Mouse (Mus musculus) kidney, postnatal 0 days (tissue): Measurements from ENCODE around the gene Rbm12. TPM values are rescaled to one million over a fixed set of nuclear protein-coding genes. Genes with fewer than 3 reads are reported as not detected.

Experiments
- ATAC-seq: fragments of 200-750 bp; cut with Nextera tagmentation; replicated peaks from 2 replicates; pipeline ENCODE4 v1.8.0; 2017; ENCODE audit warnings: low read depth, moderate number of reproducible peaks, moderate TSS enrichment, moderate library complexity; ENCODE audit not compliant: low FRiP score
- DNase-seq: peaks from one replicate; pipeline ENCODE4 v3.0.0-alpha.2; 2016; ENCODE audit warnings: low spot score
- H3K27ac ChIP-seq: fragments of 300-500 bp; sonication (generic); 2 replicates; pipeline ENCODE4 v1.5.1; 2014; ENCODE audit warnings: mild to moderate bottlenecking
- H3K27me3 ChIP-seq: fragments of 300-500 bp; sonication (generic); 2 replicates; pipeline ENCODE4 v1.6.1; 2014; ENCODE audit warnings: low read length, mixed read lengths; ENCODE audit not compliant: insufficient read depth
- H3K36me3 ChIP-seq: fragments of 300-500 bp; sonication (generic); 2 replicates; pipeline ENCODE4 v1.6.1; 2014; ENCODE audit warnings: low read length, mixed read lengths; ENCODE audit not compliant: insufficient read depth
- H3K4me1 ChIP-seq: fragments of 300-500 bp; sonication (generic); replicated peaks from 2 replicates; pipeline ENCODE4 v1.6.1; 2014; ENCODE audit warnings: antibody characterized with exemption, low read length, mixed read lengths; ENCODE audit not compliant: insufficient read depth
- H3K4me2 ChIP-seq: fragments of 300-500 bp; sonication (generic); 2 replicates; pipeline ENCODE4 v1.6.1; 2014; ENCODE audit warnings: mild to moderate bottlenecking, low read length, moderate library complexity, mixed read lengths
- H3K4me3 ChIP-seq: fragments of 300-500 bp; sonication (generic); replicated peaks from 2 replicates; pipeline ENCODE4 v1.5.1; 2014; ENCODE audit warnings: low read depth, low read length
- H3K9ac ChIP-seq: fragments of 300-500 bp; sonication (generic); 2 replicates; pipeline ENCODE4 v1.6.1; 2014; ENCODE audit warnings: low read depth, low read length
- H3K9me3 ChIP-seq: fragments of 300-500 bp; sonication (generic); replicated peaks from 2 replicates; pipeline ENCODE4 v1.6.1; 2016; ENCODE audit warnings: low read length, inconsistent platforms, mixed read lengths
- CTCF ChIP-seq: IDR thresholded peaks from 2 replicates; pipeline ENCODE4 v1.5.1; 2016; ENCODE audit warnings: antibody characterized with exemption, low read depth, mild to moderate bottlenecking, moderate library complexity
- WGBS: fragments of 180-500 bp; shearing (Covaris S2); extraction: QIAGEN DNeasy Blood & Tissue Kit; methylation state at CpG from one replicate; pipeline ENCODE4 v1.1.7; 2014; 5-methylcytosine and 5-hydroxymethylcytosine counted together
- polyA plus RNA-seq: library from polyadenylated mRNA; unstranded; fragments of >200 nt; fragmentation: Nextera tagmentation; extraction: Ambion mirVana; gene quantifications from 2 replicates; pipeline ENCODE4 v1.2.1, GENCODE M21; 2015

Gene Rbm12
- polyA plus RNA-seq, 1 experiment from 2014 or later: 17.6 TPM

GRCm38 (mm10) chr2:156087391-156088110 lies 24.2 kb downstream of the Rbm12 start:
- H3K9ac ChIP-seq: no peak overlapping the region
- WGBS: 88% methylated on average over 7 of the region's 7 CpGs
- H3K27ac ChIP-seq: no peak overlapping the region

GRCm38 (mm10) chr2:156084541-156084940 lies 27.2 kb downstream of the Rbm12 start:
- Histone ChIP-seq H3K36me3 (no peaks in the 10 kb centered on the region), H3K9me3 (no peaks in the 10 kb centered on the region), H3K4me3 (no peak overlapping the region), H3K4me1 (no peaks in the 10 kb centered on the region), H3K4me2 (no peak overlapping the region), H3K27me3 (no peaks in the 10 kb centered on the region), H3K27ac (no peak overlapping the region), H3K9ac (no peak overlapping the region)
- no peak for DNase-seq
- no peak for TF ChIP-seq CTCF
- ATAC-seq: no peak
- WGBS: 81% methylated on average over 3 of the region's 3 CpGs

More at GRCm38 (mm10) chr2:156087391-156088110, 24.2 kb downstream of the Rbm12 start:
- TF ChIP-seq CTCF: no peak
- no peaks in the 10 kb centered on the region for H3K27me3 ChIP-seq
- ATAC-seq (no peak), DNase-seq (no peak)
- no peaks in the 10 kb centered on the region for H3K9me3 ChIP-seq
- H3K4me3 ChIP-seq: no peak overlapping the region
- 0 out of 2 replicates have a peak, but pooled peaks cover 3% of the 10 kb centered on the region for H3K36me3 ChIP-seq
- H3K4me1 ChIP-seq: no peaks in the 10 kb centered on the region
- H3K4me2 ChIP-seq: no peak overlapping the region

DNA sequence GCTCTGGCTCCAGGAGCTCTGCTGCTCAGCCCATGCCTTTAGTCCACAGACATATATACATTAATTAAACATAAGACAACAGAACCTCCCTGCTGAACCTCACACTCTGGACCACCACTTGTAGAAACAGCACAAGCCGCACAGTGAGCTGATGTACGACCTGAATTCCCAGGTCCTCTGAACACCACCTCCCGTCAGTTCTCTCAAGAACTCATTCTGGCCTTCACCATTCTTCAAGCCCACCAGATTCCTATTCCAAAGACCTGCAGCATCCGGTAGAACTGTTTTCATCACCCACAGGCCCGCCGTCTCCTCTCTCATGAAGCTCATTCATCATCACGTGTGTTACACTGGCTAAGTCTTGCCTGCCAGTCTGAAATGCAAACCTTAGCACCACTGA lies 31.4 kb downstream of the Rbm12 start:
- Histone ChIP-seq H3K27me3 (no peaks in the 10 kb centered on the region), H3K9me3 (no peaks in the 10 kb centered on the region), H3K4me1 (no peaks in the 10 kb centered on the region), H3K9ac (no peak overlapping the region), H3K36me3 (peaks cover 27% of the 10 kb centered on the region), H3K4me3 (no peak overlapping the region), H3K27ac (no peak overlapping the region), H3K4me2 (no peak overlapping the region)
- TF ChIP-seq CTCF: no peak
- 81% methylated on average over 7 of the region's 7 CpGs for WGBS
- DNase-seq (no peak), ATAC-seq (no peak)

GRCm38 (mm10) chr2:156079674-156080073 lies 32.1 kb downstream of the Rbm12 start:
- no peaks in the 10 kb centered on the region for H3K9me3 ChIP-seq
- no peaks in the 10 kb centered on the region for H3K4me1 ChIP-seq
- no peak overlapping the region for H3K27ac ChIP-seq
- 0 out of 2 replicates have a peak, but pooled peaks have one; percentile 36 for ATAC-seq
- no peaks in the 10 kb centered on the region for H3K27me3 ChIP-seq
- 40% methylated on average over 4 of the region's 4 CpGs for WGBS
- H3K36me3 ChIP-seq: peaks cover 33% of the 10 kb centered on the region
- no peak overlapping the region for H3K4me3 ChIP-seq
- no peak for DNase-seq
- no peak overlapping the region for H3K4me2 ChIP-seq
- no peak overlapping the region for H3K9ac ChIP-seq
- no peak for TF ChIP-seq CTCF

DNA sequence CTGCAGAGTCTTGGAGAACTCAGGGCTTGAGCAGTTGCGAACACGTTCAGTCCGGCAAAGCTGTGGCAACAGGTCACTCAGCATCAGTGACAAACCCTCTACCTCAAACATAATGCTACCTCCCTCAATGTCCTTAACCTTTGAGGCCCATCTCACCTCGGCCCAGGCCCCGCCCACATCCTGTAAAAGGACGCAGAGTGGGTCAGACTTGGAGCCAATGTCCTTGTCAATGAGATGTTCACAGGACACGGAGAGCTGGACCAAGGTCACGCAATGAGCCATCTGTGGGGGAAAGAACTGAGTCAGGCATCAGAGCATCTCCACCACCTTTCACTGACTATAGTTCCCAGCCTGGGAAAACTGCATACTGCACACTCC lies 32.6 kb downstream of the Rbm12 start:
- Histone ChIP-seq H3K9me3 (no peaks in the 10 kb centered on the region), H3K4me3 (no peak overlapping the region), H3K27me3 (no peaks in the 10 kb centered on the region), H3K27ac (no peak overlapping the region), H3K4me2 (no peak overlapping the region), H3K36me3 (peaks cover 34% of the 10 kb centered on the region), H3K9ac (no peak overlapping the region), H3K4me1 (no peaks in the 10 kb centered on the region)
- TF ChIP-seq CTCF: no peak
- ATAC-seq: no peak
- WGBS: 80% methylated on average over 8 of the region's 8 CpGs
- no peak for DNase-seq

DNA sequence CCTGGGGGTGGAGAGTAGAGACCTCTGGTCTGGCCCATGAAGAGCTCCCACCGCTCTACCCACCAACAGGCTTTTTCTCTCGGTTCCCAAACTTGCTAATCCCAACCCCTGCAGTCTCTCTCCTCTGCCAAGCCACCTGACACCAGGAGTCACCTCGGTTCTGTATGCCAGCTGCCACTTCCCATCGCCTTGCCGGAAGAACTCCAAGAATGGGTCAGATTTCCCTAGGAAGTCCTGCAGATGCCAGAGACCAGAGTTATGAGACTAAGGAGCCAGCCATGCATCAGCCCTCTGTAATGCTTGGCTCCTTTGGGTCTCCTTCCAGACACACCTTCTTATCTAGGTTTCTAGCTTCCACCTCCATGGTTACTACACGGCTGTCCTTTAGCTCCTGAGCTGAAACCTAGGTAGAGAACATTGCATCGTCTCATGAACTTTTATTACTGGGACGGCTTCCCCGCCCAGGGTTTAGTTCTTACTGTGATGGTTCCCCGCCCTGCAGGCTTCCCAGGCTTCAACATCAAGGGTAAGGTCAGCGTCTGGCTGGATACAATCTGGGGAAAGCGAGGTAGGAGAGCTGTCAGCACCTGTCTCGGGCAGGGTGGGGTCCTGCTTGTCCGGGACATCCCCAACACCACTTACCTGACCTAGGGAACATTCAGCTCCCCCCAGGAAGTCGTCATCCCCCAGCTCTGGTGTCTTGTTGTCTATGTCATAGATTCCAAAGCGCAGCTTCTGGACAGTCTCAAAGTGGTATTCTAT lies 33.2 kb downstream of the Rbm12 start:
- no peak for TF ChIP-seq CTCF
- no peak for ATAC-seq
- Histone ChIP-seq H3K27me3 (no peaks in the 10 kb centered on the region), H3K27ac (no peak overlapping the region), H3K9me3 (no peaks in the 10 kb centered on the region), H3K4me3 (no peak overlapping the region), H3K9ac (no peak overlapping the region), H3K36me3 (peaks cover 40% of the 10 kb centered on the region), H3K4me2 (no peak overlapping the region), H3K4me1 (no peaks in the 10 kb centered on the region)
- WGBS: 88% methylated on average over 16 of the region's 16 CpGs
- no peak for DNase-seq
